Mouse (Mus musculus): ENCODE data around the gene Ces1e. TPM values are rescaled to one million over a fixed set of nuclear protein-coding genes. Genes with fewer than 3 reads are reported as not detected.
A peak's percentile ranks its signal among the peaks of the same experiment; 100 is the strongest.
"Not testable (repeated sequence)": the region's sequence is repeated elsewhere in the genome, so short reads cannot be mapped to it uniquely, and the experiment has no call there.

Ces1e gene
- polyA plus RNA-seq, 1 experiment = 1.9 TPM

- peaks cover 11% of the 10 kb centered on the region; the same call in 1 of the 2 replicates for H3K4me1 ChIP-seq (ENCODE audit: control insufficient read depth, insufficient read depth, insufficient read length, low read length)
- TF ChIP-seq CTCF (IDR thresholded peaks at IDR 0.05; ENCODE audit: extremely low read depth, insufficient read length, insufficient replicate concordance, low read depth, low read length) = no peak
- no peak for TF ChIP-seq POLR2A (IDR thresholded peaks at IDR 0.05; ENCODE audit: low read depth, low read length)
- no peaks in the 10 kb centered on the region for H3K36me3 ChIP-seq (ENCODE audit: control insufficient read depth, insufficient read depth, low read length)
- H3K27ac ChIP-seq (ENCODE audit: insufficient read depth, low read depth, low read length) = no peak overlapping the region
- H3K27me3 ChIP-seq (ENCODE audit: control insufficient read depth, insufficient read depth, low read length) = no peaks in the 10 kb centered on the region
- 24% methylated on average over 2 of the region's 2 CpGs for WGBS
- no peak overlapping the region for H3K4me3 ChIP-seq (ENCODE audit: low read depth, low read length)
These were observed 16.6 kb upstream of the Ces1e start for GRCm38 (mm10) chr8:93246057-93246456.

- TF ChIP-seq POLR2A (IDR thresholded peaks at IDR 0.05; ENCODE audit: low read depth, low read length) (no peak), CTCF (IDR thresholded peaks at IDR 0.05; ENCODE audit: extremely low read depth, insufficient read length, insufficient replicate concordance, low read depth, low read length) (no peak)
- Histone ChIP-seq H3K4me1 (ENCODE audit: control insufficient read depth, insufficient read depth, insufficient read length, low read length) (peaks cover 2% of the 10 kb centered on the region; the same call in 1 of the 2 replicates), H3K4me3 (ENCODE audit: low read depth, low read length) (no peak overlapping the region), H3K27ac (ENCODE audit: insufficient read depth, low read depth, low read length) (no peak overlapping the region), H3K27me3 (ENCODE audit: control insufficient read depth, insufficient read depth, low read length) (no peaks in the 10 kb centered on the region), H3K36me3 (ENCODE audit: control insufficient read depth, insufficient read depth, low read length) (no peaks in the 10 kb centered on the region)
These were observed 10.5 kb upstream of the Ces1e start for GRCm38 (mm10) chr8:93239884-93240283.

- Histone ChIP-seq H3K36me3 (ENCODE audit: control insufficient read depth, insufficient read depth, low read length) (no peaks in the 10 kb centered on the region), H3K4me3 (ENCODE audit: low read depth, low read length) (no peak overlapping the region), H3K27ac (ENCODE audit: insufficient read depth, low read depth, low read length) (no peak overlapping the region), H3K27me3 (ENCODE audit: control insufficient read depth, insufficient read depth, low read length) (no peaks in the 10 kb centered on the region), H3K4me1 (ENCODE audit: control insufficient read depth, insufficient read depth, insufficient read length, low read length) (peaks cover 2% of the 10 kb centered on the region; the same call in 1 of the 2 replicates)
- TF ChIP-seq CTCF (IDR thresholded peaks at IDR 0.05; ENCODE audit: extremely low read depth, insufficient read length, insufficient replicate concordance, low read depth, low read length) (no peak), POLR2A (IDR thresholded peaks at IDR 0.05; ENCODE audit: low read depth, low read length) (no peak)
- WGBS = 58% methylated on average over 1 of the region's 1 CpGs
These were observed 6.3 kb upstream of the Ces1e start for GRCm38 (mm10) chr8:93235681-93236080.

- 92% methylated on average over 1 of the region's 1 CpGs for WGBS
- Histone ChIP-seq H3K36me3 (ENCODE audit: control insufficient read depth, insufficient read depth, low read length) (no peaks in the 10 kb centered on the region), H3K27me3 (ENCODE audit: control insufficient read depth, insufficient read depth, low read length) (no peaks in the 10 kb centered on the region), H3K27ac (ENCODE audit: insufficient read depth, low read depth, low read length) (no peak overlapping the region), H3K4me3 (ENCODE audit: low read depth, low read length) (no peak overlapping the region), H3K4me1 (ENCODE audit: control insufficient read depth, insufficient read depth, insufficient read length, low read length) (peaks cover 2% of the 10 kb centered on the region; the same call in 1 of the 2 replicates)
- TF ChIP-seq CTCF (IDR thresholded peaks at IDR 0.05; ENCODE audit: extremely low read depth, insufficient read length, insufficient replicate concordance, low read depth, low read length) = no peak
- no peak for TF ChIP-seq POLR2A (IDR thresholded peaks at IDR 0.05; ENCODE audit: low read depth, low read length)
These were observed 5.3 kb upstream of the Ces1e start for GRCm38 (mm10) chr8:93234706-93235105.

- Histone ChIP-seq H3K36me3 (ENCODE audit: control insufficient read depth, insufficient read depth, low read length) (no peaks in the 10 kb centered on the region), H3K27me3 (ENCODE audit: control insufficient read depth, insufficient read depth, low read length) (no peaks in the 10 kb centered on the region), H3K4me1 (ENCODE audit: control insufficient read depth, insufficient read depth, insufficient read length, low read length) (peaks cover 2% of the 10 kb centered on the region; the same call in 1 of the 2 replicates), H3K27ac (ENCODE audit: insufficient read depth, low read depth, low read length) (no peak overlapping the region), H3K4me3 (ENCODE audit: low read depth, low read length) (no peak overlapping the region)
- WGBS = 46% methylated on average over 6 of the region's 6 CpGs
- no peak for TF ChIP-seq POLR2A (IDR thresholded peaks at IDR 0.05; ENCODE audit: low read depth, low read length)
These were observed 4.6 kb upstream of the Ces1e start for GRCm38 (mm10) chr8:93234068-93234467.

GRCm38 (mm10) chr8:93228673-93229370 lies 597 bp downstream of the Ces1e start:
- 30% methylated on average over 11 of the region's 11 CpGs for WGBS
- Histone ChIP-seq H3K4me3 (ENCODE audit: low read depth, low read length) (peak overlapping the region; percentile 48), H3K36me3 (ENCODE audit: control insufficient read depth, insufficient read depth, low read length) (no peaks in the 10 kb centered on the region), H3K27ac (ENCODE audit: insufficient read depth, low read depth, low read length) (peak overlapping the region; percentile 93), H3K27me3 (ENCODE audit: control insufficient read depth, insufficient read depth, low read length) (no peaks in the 10 kb centered on the region), H3K4me1 (ENCODE audit: control insufficient read depth, insufficient read depth, insufficient read length, low read length) (peaks cover 9% of the 10 kb centered on the region; the same call in 1 of the 2 replicates)
- TF ChIP-seq CTCF (IDR thresholded peaks at IDR 0.05; ENCODE audit: extremely low read depth, insufficient read length, insufficient replicate concordance, low read depth, low read length) (no peak), POLR2A (IDR thresholded peaks at IDR 0.05; ENCODE audit: low read depth, low read length) (no peak)

GRCm38 (mm10) chr8:93226471-93226870 lies 2.9 kb downstream of the Ces1e start:
- H3K4me1 ChIP-seq (ENCODE audit: control insufficient read depth, insufficient read depth, insufficient read length, low read length); H3K4me3 ChIP-seq (ENCODE audit: low read depth, low read length); H3K27ac ChIP-seq (ENCODE audit: insufficient read depth, low read depth, low read length); H3K27me3 ChIP-seq (ENCODE audit: control insufficient read depth, insufficient read depth, low read length); H3K36me3 ChIP-seq (ENCODE audit: control insufficient read depth, insufficient read depth, low read length): not testable (repeated sequence)
- 28% methylated on average over 1 of the region's 1 CpGs for WGBS

All from small intestine, adult 2 months (tissue).